Mouse (Mus musculus) embryonic facial prominence, embryonic 11.5 days (tissue): ENCODE data around the gene Gpr153. TPM values are rescaled to one million over a fixed set of nuclear protein-coding genes. Genes with fewer than 3 reads are reported as not detected.

Experiments
- ATAC-seq: fragments of 200-750 bp; cut with Nextera tagmentation; replicated peaks from 2 replicates; pipeline ENCODE4 v1.8.0; 2017; ENCODE audit warnings: low read depth; ENCODE audit not compliant: insufficient number of reproducible peaks, low FRiP score, low TSS enrichment
- DNase-seq: peaks from one replicate; pipeline ENCODE4 v3.0.0-alpha.2; 2015; ENCODE audit warnings: low spot score
- H3K27ac ChIP-seq: fragments of 300-500 bp; sonication (generic); replicated peaks from 2 replicates; pipeline ENCODE4 v1.5.1; 2014; ENCODE audit warnings: mild to moderate bottlenecking, low read depth, low read length, control low read depth
- H3K27me3 ChIP-seq: fragments of 300-500 bp; sonication (generic); 2 replicates; pipeline ENCODE4 v1.6.1; 2014; ENCODE audit warnings: mild to moderate bottlenecking, low read length, moderate library complexity, mixed read lengths; ENCODE audit not compliant: control insufficient read depth, insufficient read depth
- H3K36me3 ChIP-seq: fragments of 300-500 bp; sonication (generic); replicated peaks from 2 replicates; pipeline ENCODE4 v1.6.1; 2014; ENCODE audit warnings: low read depth, mild to moderate bottlenecking, low read length, moderate library complexity, mixed read lengths; ENCODE audit not compliant: control insufficient read depth, insufficient read depth
- H3K4me1 ChIP-seq: fragments of 300-500 bp; sonication (generic); 2 replicates; pipeline ENCODE4 v1.6.1; 2014; ENCODE audit warnings: low read length, mixed read lengths; ENCODE audit not compliant: control insufficient read depth, insufficient read depth
- H3K4me2 ChIP-seq: fragments of 300-500 bp; sonication (generic); 2 replicates; pipeline ENCODE4 v1.6.1; 2014; ENCODE audit warnings: low read depth, mild to moderate bottlenecking, control low read depth, low read length, moderate library complexity
- H3K4me3 ChIP-seq: fragments of 300-500 bp; sonication (generic); 2 replicates; pipeline ENCODE4 v1.5.1; 2014; ENCODE audit warnings: low read depth, low read length, control low read depth
- H3K9ac ChIP-seq: fragments of 300-500 bp; sonication (generic); replicated peaks from 2 replicates; pipeline ENCODE4 v1.6.1; 2014; ENCODE audit warnings: mild to moderate bottlenecking, control low read depth, low read length
- H3K9me3 ChIP-seq: fragments of 300-500 bp; sonication (generic); replicated peaks from 2 replicates; pipeline ENCODE4 v1.6.1; 2016; ENCODE audit warnings: mild to moderate bottlenecking, low read length, inconsistent platforms, mixed read lengths; ENCODE audit not compliant: control insufficient read depth
- WGBS: fragments of 180-500 bp; shearing (Covaris S2); extraction: QIAGEN DNeasy Blood & Tissue Kit; methylation state at CpG from one replicate; pipeline ENCODE4 v1.1.7; 2014; 5-methylcytosine and 5-hydroxymethylcytosine counted together
- polyA plus RNA-seq: library from polyadenylated mRNA; unstranded; fragments of >200 nt; fragmentation: Nextera tagmentation; extraction: Ambion mirVana; gene quantifications from 2 replicates; pipeline ENCODE4 v1.2.1, GENCODE M21; 2014

The Gpr153 gene
- polyA plus RNA-seq, 1 experiment from 2014 or later: 4.3 TPM

DNA sequence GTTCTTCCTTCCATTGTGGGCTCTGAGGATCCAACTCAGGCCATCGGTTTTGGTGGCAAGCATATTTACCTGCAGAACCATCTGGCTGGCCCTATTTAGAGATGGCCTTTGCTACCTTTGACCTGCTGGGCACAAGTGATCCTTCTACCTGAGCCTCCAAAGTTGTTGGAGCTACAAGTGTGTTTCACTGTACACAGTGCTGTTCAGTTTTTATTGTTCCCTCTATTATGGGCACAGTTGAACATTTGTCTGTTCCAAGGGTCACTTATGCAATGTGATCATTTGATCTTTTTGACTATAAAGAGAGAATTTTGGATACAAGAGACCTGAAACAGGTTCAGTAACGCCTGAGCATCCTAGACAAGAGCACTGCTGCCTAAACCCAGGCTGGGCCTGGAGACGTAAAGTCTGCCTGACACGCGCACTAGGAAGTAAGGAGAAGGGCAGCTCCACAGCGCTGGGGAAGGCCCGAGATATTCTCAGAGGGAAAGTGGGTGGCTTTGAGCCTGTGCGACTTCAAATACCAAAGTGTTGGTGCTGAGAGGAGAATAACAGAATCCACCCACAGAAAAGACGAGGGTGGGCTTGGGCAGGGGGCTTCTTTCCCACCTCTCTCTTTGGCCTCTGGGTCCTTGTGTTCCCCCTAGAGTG lies 30.7 kb upstream of the Gpr153 start:
- no peak overlapping the region for H3K27ac ChIP-seq
- no peaks in the 10 kb centered on the region for H3K36me3 ChIP-seq
- no peaks in the 10 kb centered on the region; the same call in 1 of the 2 replicates for H3K27me3 ChIP-seq
- H3K9ac ChIP-seq: no peak overlapping the region
- H3K9me3 ChIP-seq: no peaks in the 10 kb centered on the region
- DNase-seq: no peak
- 86% methylated on average over 9 of the region's 9 CpGs for WGBS
- H3K4me3 ChIP-seq: no peak overlapping the region
- no peak for ATAC-seq
- H3K4me2 ChIP-seq: no peak overlapping the region
- H3K4me1 ChIP-seq: no peaks in the 10 kb centered on the region

DNA sequence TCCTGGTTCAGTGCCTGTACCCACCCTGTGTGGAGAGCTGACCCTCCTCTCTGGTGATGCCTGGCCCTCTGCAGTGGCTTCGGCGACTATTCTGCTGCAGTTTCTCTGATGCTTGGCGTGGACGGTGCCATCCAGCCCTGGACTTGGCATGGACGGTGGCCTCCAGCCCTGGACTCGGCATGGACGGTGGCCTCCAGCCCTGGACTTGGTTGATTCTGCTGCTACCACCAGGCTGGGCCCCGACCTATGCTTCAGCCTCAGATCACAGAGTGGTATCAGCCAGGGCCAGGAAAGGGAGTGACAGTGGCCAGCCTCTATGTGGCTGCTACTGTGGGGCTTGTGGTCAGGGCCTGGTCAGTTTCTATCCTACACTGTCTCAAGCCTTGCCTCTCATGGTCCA lies 30.1 kb upstream of the Gpr153 start:
- Histone ChIP-seq H3K4me3 (no peak overlapping the region), H3K4me2 (no peak overlapping the region), H3K27ac (no peak overlapping the region), H3K9me3 (no peaks in the 10 kb centered on the region), H3K9ac (no peak overlapping the region), H3K36me3 (no peaks in the 10 kb centered on the region), H3K27me3 (no peaks in the 10 kb centered on the region; the same call in 1 of the 2 replicates), H3K4me1 (no peaks in the 10 kb centered on the region)
- ATAC-seq: no peak
- DNase-seq: no peak
- 88% methylated on average over 8 of the region's 8 CpGs for WGBS

DNA sequence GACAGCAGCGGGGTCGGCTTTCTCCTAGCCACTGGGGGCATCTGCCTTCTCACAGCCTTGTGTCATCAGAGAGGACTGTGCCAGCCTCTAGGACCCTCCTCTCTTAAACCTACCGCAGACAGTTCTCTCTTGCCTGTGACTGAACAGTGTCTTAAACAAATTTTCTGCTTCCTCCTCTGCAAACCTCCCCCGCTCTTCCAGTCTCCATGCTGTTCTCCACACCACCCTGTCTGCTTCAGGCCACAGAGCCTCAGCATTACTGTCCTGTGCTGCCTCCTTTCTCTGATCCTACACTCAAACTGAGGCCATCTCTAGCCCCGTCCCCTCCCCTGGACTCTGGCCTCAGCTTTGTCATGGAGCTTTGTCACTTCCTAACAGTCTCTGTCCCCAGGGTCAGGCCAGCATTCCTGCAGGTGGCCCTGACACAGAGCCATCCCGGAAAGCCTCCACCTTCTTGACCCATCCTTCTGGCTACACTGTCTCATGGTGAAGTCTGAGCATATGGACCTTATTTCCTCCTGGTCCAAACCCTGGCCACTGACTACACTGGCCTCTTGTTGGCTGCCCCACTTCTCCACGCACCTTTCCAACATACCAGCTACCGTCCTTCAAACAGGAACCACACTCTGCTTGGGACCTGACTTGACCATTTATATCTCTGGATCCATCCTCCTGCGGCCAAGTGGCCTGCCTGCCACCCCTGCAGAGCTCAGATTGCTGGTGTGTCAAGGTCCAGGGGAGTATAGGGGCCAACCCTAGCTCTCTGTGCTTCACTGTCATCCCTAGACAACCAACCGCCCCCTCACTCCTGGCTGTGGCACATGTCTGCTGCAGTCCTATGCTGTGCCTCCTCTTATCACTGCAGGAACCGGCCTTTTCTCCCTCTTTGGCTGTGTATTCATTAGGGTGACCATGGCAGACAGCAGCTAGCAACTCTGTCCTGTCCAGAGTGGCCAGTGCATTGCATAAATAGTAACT lies 29.2 kb upstream of the Gpr153 start:
- no peaks in the 10 kb centered on the region for H3K4me1 ChIP-seq
- no peak overlapping the region for H3K9ac ChIP-seq
- ATAC-seq (no peak), DNase-seq (no peak)
- no peak overlapping the region for H3K4me3 ChIP-seq
- 75% methylated on average over 11 of the region's 11 CpGs for WGBS
- H3K27me3 ChIP-seq: no peaks in the 10 kb centered on the region; the same call in 1 of the 2 replicates
- no peaks in the 10 kb centered on the region for H3K36me3 ChIP-seq
- no peaks in the 10 kb centered on the region for H3K9me3 ChIP-seq
- H3K27ac ChIP-seq: no peak overlapping the region
- no peak overlapping the region for H3K4me2 ChIP-seq

DNA sequence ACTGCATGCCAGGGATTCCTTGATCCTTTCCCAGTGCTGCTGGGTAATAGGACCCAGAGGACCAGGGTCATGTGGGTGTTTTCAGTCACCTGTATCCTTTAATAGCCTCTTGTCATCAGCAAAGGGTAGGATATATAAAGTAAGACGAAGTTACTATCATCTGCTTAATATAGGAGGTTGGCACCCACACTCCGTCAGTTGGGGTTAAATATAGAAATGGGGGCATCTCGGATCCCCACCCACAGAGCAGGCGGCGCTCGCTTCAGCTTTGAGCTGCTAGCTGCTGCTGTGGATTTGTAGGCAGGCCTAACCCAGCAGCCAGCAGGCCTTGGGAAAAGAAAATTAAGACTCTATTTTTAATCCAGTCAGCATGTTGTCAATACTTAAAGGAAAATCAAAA lies 28.0 kb upstream of the Gpr153 start:
- Histone ChIP-seq H3K27ac (no peak overlapping the region), H3K36me3 (no peaks in the 10 kb centered on the region), H3K9me3 (no peaks in the 10 kb centered on the region), H3K4me3 (no peak overlapping the region), H3K4me2 (no peak overlapping the region), H3K9ac (no peak overlapping the region), H3K4me1 (no peaks in the 10 kb centered on the region), H3K27me3 (no peaks in the 10 kb centered on the region)
- no peak for ATAC-seq
- DNase-seq: no peak
- 75% methylated on average over 6 of the region's 6 CpGs for WGBS

DNA sequence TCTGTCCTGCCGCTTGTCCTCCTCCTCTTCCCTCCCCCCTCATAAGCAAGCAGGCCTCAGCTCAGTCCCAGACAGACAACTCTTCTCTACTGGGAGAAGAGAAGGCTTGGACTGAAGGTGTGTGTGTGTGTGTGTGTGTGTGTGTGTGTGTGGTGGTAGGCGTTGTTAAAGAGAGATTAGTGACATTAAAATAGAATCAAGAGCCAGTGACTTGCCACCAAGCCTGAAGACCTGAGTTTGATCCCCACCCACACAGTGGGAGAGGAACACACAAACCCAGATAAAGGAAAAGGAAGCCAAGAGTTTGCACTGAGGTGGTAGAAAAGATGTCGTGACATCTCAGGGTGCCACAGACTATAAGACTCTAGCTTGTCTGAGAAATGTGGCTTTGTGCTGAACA lies 26.8 kb upstream of the Gpr153 start:
- Histone ChIP-seq H3K4me3 (no peak overlapping the region), H3K9ac (no peak overlapping the region), H3K27ac (no peak overlapping the region), H3K4me1 (no peaks in the 10 kb centered on the region), H3K4me2 (no peak overlapping the region), H3K27me3 (no peaks in the 10 kb centered on the region), H3K36me3 (no peaks in the 10 kb centered on the region), H3K9me3 (no peaks in the 10 kb centered on the region)
- 83% methylated on average over 3 of the region's 3 CpGs for WGBS
- no peak for DNase-seq
- no peak for ATAC-seq

DNA sequence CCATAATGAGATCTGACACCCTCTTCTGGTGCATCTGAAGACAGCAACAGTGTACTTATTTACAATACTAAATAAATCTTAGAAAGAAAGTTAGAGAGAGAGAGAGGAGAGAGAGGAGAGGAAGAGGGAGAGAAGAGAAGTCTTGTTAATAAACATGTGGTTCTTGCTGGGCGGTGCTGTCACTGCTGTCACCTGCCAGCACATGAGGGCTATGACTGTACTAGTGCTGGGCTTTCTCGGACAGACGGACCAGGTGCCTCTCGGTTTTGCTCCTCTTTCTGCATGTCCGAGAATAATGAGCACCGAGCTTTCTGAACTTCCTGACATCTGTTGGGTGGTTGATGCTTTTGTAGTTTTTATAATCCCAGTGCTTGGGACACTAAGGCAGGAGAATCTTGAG lies 23.4 kb upstream of the Gpr153 start:
- no peaks in the 10 kb centered on the region for H3K9me3 ChIP-seq
- H3K9ac ChIP-seq: no peak overlapping the region
- no peaks in the 10 kb centered on the region for H3K27me3 ChIP-seq
- no peak overlapping the region for H3K27ac ChIP-seq
- ATAC-seq: no peak
- no peak overlapping the region for H3K4me2 ChIP-seq
- whole genome bisulfite sequencing: 85% methylated on average over 6 of the region's 6 CpGs
- H3K36me3 ChIP-seq: no peaks in the 10 kb centered on the region
- no peak for DNase-seq
- H3K4me1 ChIP-seq: no peaks in the 10 kb centered on the region
- no peak overlapping the region for H3K4me3 ChIP-seq

DNA sequence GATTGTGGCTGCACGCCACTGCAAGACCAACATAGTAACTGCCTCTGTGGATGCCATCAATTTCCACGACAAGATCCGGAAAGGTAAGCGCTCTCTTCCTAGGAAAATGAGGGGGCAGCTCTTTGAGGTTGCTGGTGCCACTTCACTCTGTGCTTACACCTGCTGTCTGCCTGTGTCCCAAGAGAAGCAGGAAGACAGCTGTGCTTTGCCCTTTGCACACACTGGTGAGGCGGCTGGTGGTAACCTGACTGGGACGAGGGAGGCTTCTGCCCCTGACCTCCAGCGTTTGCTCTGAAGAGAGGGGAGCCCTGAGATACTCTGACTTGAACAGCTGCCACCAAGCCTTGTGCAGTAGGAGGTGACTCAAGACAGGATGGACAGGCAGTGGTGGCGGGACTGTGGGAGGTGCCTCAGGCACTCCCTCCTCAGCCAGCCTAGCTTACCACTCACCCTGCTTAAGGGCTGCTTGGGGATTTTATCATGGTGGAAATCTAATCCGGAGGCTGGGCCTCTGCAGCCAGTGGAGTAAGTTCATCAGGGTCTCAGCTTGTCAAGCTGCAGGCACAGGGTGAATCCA lies 20.8 kb upstream of the Gpr153 start:
- Histone ChIP-seq H3K9me3 (no peaks in the 10 kb centered on the region), H3K4me2 (no peak overlapping the region), H3K4me3 (no peak overlapping the region), H3K27ac (no peak overlapping the region), H3K36me3 (no peaks in the 10 kb centered on the region), H3K4me1 (no peaks in the 10 kb centered on the region), H3K9ac (no peak overlapping the region), H3K27me3 (no peaks in the 10 kb centered on the region)
- WGBS: 61% methylated on average over 9 of the region's 9 CpGs
- DNase-seq: no peak
- no peak for ATAC-seq

DNA sequence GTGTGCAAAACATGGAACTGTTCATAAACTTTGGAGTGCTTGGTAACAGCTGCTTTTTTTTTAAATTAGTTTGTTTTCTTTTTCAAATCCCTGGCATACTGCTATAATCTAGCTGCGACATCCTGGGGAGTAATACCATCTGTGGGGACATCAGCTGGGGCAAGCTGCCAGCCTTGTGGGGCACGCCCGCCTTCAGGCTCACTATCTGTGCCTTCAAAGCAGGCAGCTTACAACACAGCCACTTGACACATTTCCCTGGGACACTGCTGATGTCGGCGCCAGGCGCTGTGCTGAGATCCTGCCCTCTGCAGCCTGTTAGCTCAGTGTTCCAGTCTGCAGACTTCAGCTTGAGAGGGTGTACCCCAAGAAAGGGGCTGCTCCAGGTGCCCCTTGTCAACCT lies 17.0 kb upstream of the Gpr153 start:
- no peaks in the 10 kb centered on the region for H3K36me3 ChIP-seq
- no peaks in the 10 kb centered on the region for H3K9me3 ChIP-seq
- DNase-seq (no peak), ATAC-seq (no peak)
- H3K4me3 ChIP-seq: no peak overlapping the region
- no peaks in the 10 kb centered on the region for H3K27me3 ChIP-seq
- no peak overlapping the region for H3K27ac ChIP-seq
- H3K4me1 ChIP-seq: no peaks in the 10 kb centered on the region
- whole genome bisulfite sequencing: 63% methylated on average over 6 of the region's 6 CpGs
- no peak overlapping the region for H3K9ac ChIP-seq
- H3K4me2 ChIP-seq: no peak overlapping the region
